Mouse (Mus musculus): ENCODE measurements around the gene Mpnd. TPM values are rescaled to one million over a fixed set of nuclear protein-coding genes. Genes with fewer than 3 reads are reported as not detected.

Mpnd gene
- polyA plus RNA-seq, 1 experiment from 2014 or later, result 80.1 TPM

DNA sequence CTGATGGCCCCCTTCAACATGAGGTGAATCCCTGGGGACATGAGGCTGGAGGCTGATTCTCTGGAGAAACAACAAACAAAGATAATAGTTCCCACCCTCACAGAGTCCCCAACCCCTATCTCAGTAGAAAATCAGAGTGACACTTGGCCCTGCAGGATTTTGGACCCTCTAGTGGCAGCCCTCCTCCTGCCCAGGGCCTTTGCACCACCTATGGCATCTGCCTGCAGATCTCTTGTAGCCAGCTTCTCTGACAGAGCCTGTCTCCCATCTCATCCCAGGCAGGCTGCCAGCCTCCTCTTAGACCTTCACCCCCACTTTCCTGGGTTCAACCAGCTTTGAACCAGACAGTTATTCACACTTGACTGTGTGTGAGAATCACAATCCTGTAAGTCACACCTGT, 44.7 kb upstream of the Mpnd start:
- no peak for ATAC-seq (ENCODE audit: low read depth)
- Histone ChIP-seq H3K4me2 (ENCODE audit: low read depth, low read length) (no peak overlapping the region), H3K27ac (ENCODE audit: low read length) (no peak overlapping the region), H3K9ac (ENCODE audit: low read length) (no peak overlapping the region), H3K4me3 (ENCODE audit: low read length) (no peak overlapping the region), H3K4me1 (replicated peaks; ENCODE audit: control insufficient read depth, insufficient read depth, low read length) (peaks cover 15% of the 10 kb centered on the region), H3K27me3 (ENCODE audit: control insufficient read depth, insufficient read depth, low read depth, low read length) (no peaks in the 10 kb centered on the region), H3K36me3 (ENCODE audit: control insufficient read depth, insufficient read depth, low read length) (peaks cover 12% of the 10 kb centered on the region), H3K9me3 (ENCODE audit: control insufficient read depth, low read length) (no peaks in the 10 kb centered on the region)

DNA sequence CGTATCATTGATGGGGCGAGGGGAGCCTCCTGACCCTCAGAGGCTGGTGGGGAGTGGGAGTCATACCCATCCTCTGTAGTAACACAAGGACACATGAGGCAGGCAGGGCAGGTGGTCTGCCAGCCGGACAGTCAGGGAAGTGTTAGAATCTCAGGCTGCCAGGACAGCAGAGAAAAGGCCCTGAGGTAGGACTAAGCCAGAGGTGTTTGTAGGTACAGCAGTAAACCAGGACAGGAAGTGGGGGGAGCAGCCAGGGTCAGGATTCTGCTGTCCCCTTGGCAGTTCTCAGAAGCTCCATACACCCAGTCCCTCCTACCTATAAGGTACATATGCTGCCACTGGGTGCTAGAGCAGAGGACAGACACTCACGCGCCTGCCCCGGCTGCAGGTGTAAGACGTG, 43.9 kb upstream of the Mpnd start:
- Histone ChIP-seq H3K4me1 (replicated peaks; ENCODE audit: control insufficient read depth, insufficient read depth, low read length) (peaks cover 15% of the 10 kb centered on the region), H3K9ac (ENCODE audit: low read length) (no peak overlapping the region), H3K27ac (ENCODE audit: low read length) (no peak overlapping the region), H3K4me3 (ENCODE audit: low read length) (no peak overlapping the region), H3K4me2 (ENCODE audit: low read depth, low read length) (no peak overlapping the region), H3K36me3 (ENCODE audit: control insufficient read depth, insufficient read depth, low read length) (peaks cover 14% of the 10 kb centered on the region), H3K9me3 (ENCODE audit: control insufficient read depth, low read length) (no peaks in the 10 kb centered on the region), H3K27me3 (ENCODE audit: control insufficient read depth, insufficient read depth, low read depth, low read length) (no peaks in the 10 kb centered on the region)
- 91% methylated on average over 7 of the region's 7 CpGs for WGBS
- ATAC-seq (ENCODE audit: low read depth), result no peak

DNA sequence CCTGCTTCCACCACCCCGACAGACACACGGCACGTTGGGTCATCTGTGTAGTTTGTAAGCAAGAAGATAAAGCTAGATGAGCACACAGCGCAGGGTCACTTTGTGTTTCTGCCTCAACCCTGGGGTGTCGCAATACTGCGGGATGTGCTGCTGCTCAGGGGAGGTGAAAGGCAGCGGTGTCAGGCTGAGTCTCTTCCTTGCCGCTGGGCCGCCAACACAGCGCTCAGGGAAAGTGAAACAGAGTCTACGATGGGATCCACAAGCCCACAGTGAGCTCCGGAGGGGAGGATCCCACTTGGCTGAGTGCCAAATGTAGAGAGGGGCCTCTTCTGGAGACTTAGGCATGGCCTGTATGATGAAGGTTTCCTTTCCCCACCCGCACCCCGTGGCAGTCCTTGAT, 42.3 kb upstream of the Mpnd start:
- Histone ChIP-seq H3K36me3 (ENCODE audit: control insufficient read depth, insufficient read depth, low read length) (peaks cover 14% of the 10 kb centered on the region), H3K4me1 (replicated peaks; ENCODE audit: control insufficient read depth, insufficient read depth, low read length) (peaks cover 11% of the 10 kb centered on the region), H3K9ac (ENCODE audit: low read length) (no peak overlapping the region), H3K4me2 (ENCODE audit: low read depth, low read length) (no peak overlapping the region), H3K4me3 (ENCODE audit: low read length) (no peak overlapping the region), H3K27ac (ENCODE audit: low read length) (no peak overlapping the region), H3K27me3 (ENCODE audit: control insufficient read depth, insufficient read depth, low read depth, low read length) (no peaks in the 10 kb centered on the region), H3K9me3 (ENCODE audit: control insufficient read depth, low read length) (no peaks in the 10 kb centered on the region)
- WGBS, result 48% methylated on average over 14 of the region's 14 CpGs
- ATAC-seq (ENCODE audit: low read depth), result no peak

DNA sequence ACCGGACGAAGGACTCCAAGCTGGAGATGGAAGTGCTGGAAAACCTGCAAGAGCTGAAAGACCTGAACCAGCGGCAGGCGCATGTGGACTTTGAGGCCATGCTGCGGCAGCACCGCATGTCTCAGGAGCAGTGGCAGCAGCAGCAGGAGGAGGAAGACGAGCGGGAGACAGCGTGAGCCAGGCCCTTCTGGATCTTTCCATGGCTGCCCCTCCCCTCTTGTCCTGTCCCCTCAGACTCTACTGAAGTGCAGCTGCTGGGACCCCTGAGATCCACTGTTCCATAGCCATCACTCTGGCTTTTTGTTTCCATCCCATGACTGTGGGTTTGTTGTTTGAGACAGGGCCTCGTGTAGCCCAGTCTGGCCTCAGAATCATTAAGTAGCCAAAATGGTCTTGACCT, 41.0 kb upstream of the Mpnd start:
- no peak overlapping the region for H3K9ac ChIP-seq (ENCODE audit: low read length)
- H3K36me3 ChIP-seq (ENCODE audit: control insufficient read depth, insufficient read depth, low read length), result peaks cover 14% of the 10 kb centered on the region
- peaks cover 8% of the 10 kb centered on the region for H3K4me1 ChIP-seq (replicated peaks; ENCODE audit: control insufficient read depth, insufficient read depth, low read length)
- H3K9me3 ChIP-seq (ENCODE audit: control insufficient read depth, low read length), result no peaks in the 10 kb centered on the region
- no peak overlapping the region for H3K27ac ChIP-seq (ENCODE audit: low read length)
- H3K4me2 ChIP-seq (ENCODE audit: low read depth, low read length), result no peak overlapping the region
- H3K27me3 ChIP-seq (ENCODE audit: control insufficient read depth, insufficient read depth, low read depth, low read length), result peaks cover under 1% of the 10 kb centered on the region
- 95% methylated on average over 10 of the region's 10 CpGs for WGBS
- no peak for ATAC-seq (ENCODE audit: low read depth)
- no peak overlapping the region for H3K4me3 ChIP-seq (ENCODE audit: low read length)

DNA sequence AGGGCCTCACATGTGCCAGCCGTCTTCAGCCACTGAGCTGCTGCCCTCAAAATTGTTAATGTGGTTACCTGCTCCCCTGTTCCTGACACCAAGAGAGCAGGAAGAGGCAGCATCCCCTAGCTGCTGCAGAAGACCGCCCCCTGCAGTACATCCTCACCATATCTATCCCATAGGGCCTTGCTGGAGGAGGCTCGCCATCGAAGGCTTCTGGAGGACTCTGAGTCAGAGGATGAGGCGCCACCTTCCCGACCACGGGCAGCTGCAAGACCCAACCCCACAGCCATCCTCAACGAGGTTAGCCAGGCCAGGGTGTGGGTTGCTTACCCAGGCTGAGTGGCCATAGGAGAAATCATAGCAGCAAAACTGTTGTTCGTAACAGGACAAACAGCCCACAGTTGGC, 40.5 kb upstream of the Mpnd start:
- Histone ChIP-seq H3K4me2 (ENCODE audit: low read depth, low read length) (no peak overlapping the region), H3K9ac (ENCODE audit: low read length) (no peak overlapping the region), H3K4me3 (ENCODE audit: low read length) (no peak overlapping the region), H3K36me3 (ENCODE audit: control insufficient read depth, insufficient read depth, low read length) (peaks cover 14% of the 10 kb centered on the region), H3K4me1 (replicated peaks; ENCODE audit: control insufficient read depth, insufficient read depth, low read length) (peaks cover 5% of the 10 kb centered on the region), H3K27ac (ENCODE audit: low read length) (no peak overlapping the region), H3K27me3 (ENCODE audit: control insufficient read depth, insufficient read depth, low read depth, low read length) (peaks cover 4% of the 10 kb centered on the region), H3K9me3 (ENCODE audit: control insufficient read depth, low read length) (no peaks in the 10 kb centered on the region)
- ATAC-seq (ENCODE audit: low read depth), result no peak
- 81% methylated on average over 9 of the region's 9 CpGs for WGBS

DNA sequence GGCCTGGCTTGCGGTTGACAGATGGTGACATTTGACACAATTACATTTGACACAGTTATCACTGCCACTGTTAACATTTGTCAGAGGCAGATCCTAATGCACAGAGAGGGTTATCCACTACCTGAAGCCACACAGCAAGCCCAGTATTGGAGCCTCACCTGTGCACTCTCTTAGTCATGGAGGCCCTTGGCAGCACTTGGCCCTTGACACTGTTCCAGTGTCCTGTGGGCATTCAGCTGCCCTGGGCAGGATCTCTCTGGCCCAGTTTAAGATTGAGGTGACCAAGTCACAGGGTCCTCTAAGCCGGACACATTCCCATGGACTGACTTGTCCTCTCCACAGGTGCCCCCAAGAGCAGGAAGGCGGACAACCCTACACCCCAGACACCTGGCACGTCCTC, 38.3 kb upstream of the Mpnd start:
- ATAC-seq (ENCODE audit: low read depth), result no peak
- WGBS, result 95% methylated on average over 4 of the region's 4 CpGs
- Histone ChIP-seq H3K36me3 (ENCODE audit: control insufficient read depth, insufficient read depth, low read length) (peaks cover 8% of the 10 kb centered on the region; the same call in 1 of the 2 replicates), H3K9ac (ENCODE audit: low read length) (no peak overlapping the region), H3K27ac (ENCODE audit: low read length) (no peak overlapping the region), H3K27me3 (ENCODE audit: control insufficient read depth, insufficient read depth, low read depth, low read length) (peaks cover 12% of the 10 kb centered on the region), H3K4me3 (ENCODE audit: low read length) (no peak overlapping the region), H3K4me1 (replicated peaks; ENCODE audit: control insufficient read depth, insufficient read depth, low read length) (peaks cover 11% of the 10 kb centered on the region; the same call in 1 of the 2 replicates), H3K4me2 (ENCODE audit: low read depth, low read length) (no peak overlapping the region), H3K9me3 (ENCODE audit: control insufficient read depth, low read length) (no peaks in the 10 kb centered on the region)

DNA sequence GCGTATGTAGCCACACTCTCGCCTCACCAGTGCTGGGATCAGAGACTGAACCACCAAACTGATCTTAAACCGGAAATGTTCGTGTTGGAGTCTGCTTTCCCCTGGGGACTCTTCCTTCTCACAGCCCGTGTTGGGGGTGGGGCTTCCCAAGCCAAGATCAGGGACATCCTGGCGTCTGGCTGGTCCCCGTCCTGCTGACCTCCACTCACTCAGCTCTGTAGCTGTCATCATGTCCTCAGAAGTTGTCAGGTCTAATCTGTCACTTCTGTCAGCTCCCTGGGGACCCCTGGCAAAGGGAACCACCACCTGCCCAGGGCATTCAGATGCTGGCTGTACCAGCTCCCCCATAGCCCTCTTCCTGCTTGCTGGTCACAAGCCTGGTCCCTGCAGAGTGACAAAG, 37.3 kb upstream of the Mpnd start:
- no peaks in the 10 kb centered on the region for H3K9me3 ChIP-seq (ENCODE audit: control insufficient read depth, low read length)
- no peak overlapping the region for H3K4me3 ChIP-seq (ENCODE audit: low read length)
- H3K27ac ChIP-seq (ENCODE audit: low read length), result no peak overlapping the region
- H3K4me1 ChIP-seq (replicated peaks; ENCODE audit: control insufficient read depth, insufficient read depth, low read length), result peaks cover 11% of the 10 kb centered on the region; the same call in 1 of the 2 replicates
- ATAC-seq (ENCODE audit: low read depth), result no peak
- H3K27me3 ChIP-seq (ENCODE audit: control insufficient read depth, insufficient read depth, low read depth, low read length), result peaks cover 12% of the 10 kb centered on the region
- 0 out of 2 replicates have a peak, but pooled peaks cover 5% of the 10 kb centered on the region for H3K36me3 ChIP-seq (ENCODE audit: control insufficient read depth, insufficient read depth, low read length)
- no peak overlapping the region for H3K4me2 ChIP-seq (ENCODE audit: low read depth, low read length)
- no peak overlapping the region for H3K9ac ChIP-seq (ENCODE audit: low read length)
- WGBS, result 41% methylated on average over 7 of the region's 7 CpGs

DNA sequence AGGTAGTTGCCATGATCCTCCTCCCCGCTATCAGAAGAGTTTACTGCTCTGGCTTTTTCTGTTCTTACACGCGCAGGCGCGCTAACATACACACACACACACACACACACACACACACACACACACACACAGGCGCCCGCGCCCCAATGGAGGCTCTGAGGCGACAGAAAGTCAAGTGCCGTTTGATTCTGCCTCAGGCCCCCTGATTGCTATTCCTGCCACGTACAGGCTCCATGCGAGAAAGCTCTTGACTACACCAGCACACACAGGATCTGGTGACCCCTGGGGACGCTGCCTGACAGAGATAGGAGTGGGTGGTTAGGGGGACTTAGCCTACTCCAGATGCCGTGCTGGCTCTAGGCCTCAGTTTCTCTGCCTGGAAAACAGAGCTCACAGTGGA, 36.0 kb upstream of the Mpnd start:
- Histone ChIP-seq H3K9ac (ENCODE audit: low read length) (no peak overlapping the region), H3K4me2 (ENCODE audit: low read depth, low read length) (no peak overlapping the region), H3K4me3 (ENCODE audit: low read length) (no peak overlapping the region), H3K27ac (ENCODE audit: low read length) (no peak overlapping the region), H3K36me3 (ENCODE audit: control insufficient read depth, insufficient read depth, low read length) (0 out of 2 replicates have a peak, but pooled peaks cover 5% of the 10 kb centered on the region), H3K27me3 (ENCODE audit: control insufficient read depth, insufficient read depth, low read depth, low read length) (peaks cover 12% of the 10 kb centered on the region), H3K9me3 (ENCODE audit: control insufficient read depth, low read length) (no peaks in the 10 kb centered on the region), H3K4me1 (replicated peaks; ENCODE audit: control insufficient read depth, insufficient read depth, low read length) (peaks cover 11% of the 10 kb centered on the region; the same call in 1 of the 2 replicates)
- WGBS, result 47% methylated on average over 14 of the region's 14 CpGs
- ATAC-seq (ENCODE audit: low read depth), result no peak

DNA sequence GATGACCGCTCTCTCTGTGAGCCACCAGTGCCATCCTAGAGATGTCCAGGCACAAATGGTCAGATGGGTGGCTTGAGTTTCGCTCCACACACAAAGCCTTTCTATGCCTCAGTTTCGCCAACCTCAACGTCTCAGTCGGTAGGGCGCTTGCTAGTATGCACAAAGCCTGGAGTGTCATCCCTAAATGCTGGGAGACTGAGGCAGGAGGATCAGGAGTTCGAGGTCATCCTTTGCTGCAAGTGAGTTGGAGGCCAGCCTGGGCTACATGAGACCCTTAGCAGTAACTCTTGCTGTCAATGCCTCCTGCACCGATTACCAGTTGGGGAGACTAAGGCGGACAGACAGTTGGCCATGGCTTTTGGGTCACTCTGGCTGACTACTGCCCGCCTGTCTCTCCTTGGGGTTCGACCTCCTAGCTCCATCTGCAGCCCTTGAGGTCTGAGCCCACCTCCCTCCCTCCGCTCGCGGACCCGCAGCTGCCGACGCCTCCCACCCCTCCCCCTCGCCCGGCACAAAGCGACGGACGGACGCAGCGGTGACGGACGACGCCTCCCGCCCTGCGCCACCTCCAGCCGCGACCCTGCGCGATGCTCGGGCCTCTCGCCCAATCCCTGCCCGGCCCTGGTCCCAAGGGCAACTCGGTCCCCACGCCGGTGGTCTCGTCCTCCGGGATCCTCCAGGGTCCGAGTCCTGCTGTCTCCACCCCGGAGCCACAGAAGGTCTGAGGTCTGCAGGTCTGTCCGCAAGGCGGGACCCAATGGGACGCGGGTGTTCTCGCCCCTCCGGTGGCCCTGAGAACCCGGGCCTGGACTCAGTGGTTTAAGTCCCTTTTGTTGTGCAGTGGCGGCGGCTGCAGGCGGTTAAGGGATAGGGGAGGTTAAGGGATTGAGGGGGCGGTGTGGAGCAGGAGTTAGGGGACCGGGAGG, 35.3 kb upstream of the Mpnd start, which contains the start of gene Shd:
TSS of gene Shd (plus strand) at position 502 of the 926 bp plus-strand sequence.
- ATAC-seq (ENCODE audit: low read depth), result peak; percentile 50
- Histone ChIP-seq H3K4me1 (replicated peaks; ENCODE audit: control insufficient read depth, insufficient read depth, low read length) (peaks cover 11% of the 10 kb centered on the region; the same call in 1 of the 2 replicates), H3K4me2 (ENCODE audit: low read depth, low read length) (peak within 1 kb of the TSS; percentile 99), H3K4me3 (ENCODE audit: low read length) (peak within 1 kb of the TSS; percentile 58), H3K9me3 (ENCODE audit: control insufficient read depth, low read length) (no peaks in the 10 kb centered on the region), H3K27ac (ENCODE audit: low read length) (no peak within 1 kb of the TSS), H3K9ac (ENCODE audit: low read length) (peak within 1 kb of the TSS; percentile 76), H3K36me3 (ENCODE audit: control insufficient read depth, insufficient read depth, low read length) (0 out of 2 replicates have a peak, but pooled peaks cover 2% of the 10 kb centered on the region), H3K27me3 (ENCODE audit: control insufficient read depth, insufficient read depth, low read depth, low read length) (peaks cover 12% of the 10 kb centered on the region)
- whole genome bisulfite sequencing, result 12% methylated on average over 47 of the region's 55 CpGs

Data from lung, embryonic 16.5 days (tissue).